Mouse (Mus musculus) brain, adult 10 weeks (tissue): ENCODE results near the gene BC003965. TPM values are rescaled to one million over a fixed set of nuclear protein-coding genes. Genes with fewer than 3 reads are reported as not detected.

Source experiments
- polyA plus RNA-seq: library from polyadenylated mRNA; stranded (reverse); fragments of 350-450 nt; fragmentation: Illumina TruSeq; extraction: RNeasy Lipid Tissue Mini Kit (QIAGEN cat#74804); gene quantifications from one replicate; pipeline ENCODE4 v1.2.3, GENCODE M21; 2015; ENCODE audit warnings: low read depth, low replicate concordance

The BC003965 gene
- 24.5 TPM for polyA plus RNA-seq

GRCm38 (mm10) chr17:25184129-25184691 lies at the start of gene BC003965:
TSS of gene BC003965 (plus strand) at chr17:25184554.

GRCm38 (mm10) chr17:25162161-25162560 lies 22.2 kb upstream of the BC003965 start, which contains the start of gene Ccdc154:
TSS of gene Ccdc154 (plus strand) at chr17:25162461.

GRCm38 (mm10) chr17:25175411-25175810 lies 8.9 kb upstream of the BC003965 start, which contains the start of gene Gm38655:
TSS of gene Gm38655 (minus strand) at chr17:25175471.

GRCm38 (mm10) chr17:25188150-25189031 lies 4.0 kb downstream of the BC003965 start, which contains the start of gene Unkl:
TSS of gene Unkl (plus strand) at chr17:25188397.

Other genes starting within 250 kb of the BC003965 start
- gene Mapk8ip3, start 247.6 kb upstream of the BC003965 start, polyA plus RNA-seq, result 214 TPM
- 7.4 TPM for gene Jpt2, start 223.9 kb upstream of the BC003965 start, polyA plus RNA-seq
- gene Cramp1l, start 168.8 kb upstream of the BC003965 start, polyA plus RNA-seq, result 11.8 TPM
- gene Ift140, start 168.5 kb upstream of the BC003965 start, polyA plus RNA-seq, result 13.7 TPM
- 13.5 TPM for gene Tmem204, start 101.0 kb upstream of the BC003965 start, polyA plus RNA-seq
- gene Telo2, start 68.6 kb upstream of the BC003965 start, polyA plus RNA-seq, result 26.7 TPM
- not detected for gene Ptx4, start 63.8 kb upstream of the BC003965 start, polyA plus RNA-seq
- gene Clcn7, start 51.2 kb upstream of the BC003965 start, polyA plus RNA-seq, result 34.5 TPM
- gene Ccdc154, start 22.1 kb upstream of the BC003965 start, polyA plus RNA-seq, result not detected
- not detected for gene Gm38655, start 9.1 kb upstream of the BC003965 start, polyA plus RNA-seq
- gene Unkl, start 3.8 kb downstream of the BC003965 start, polyA plus RNA-seq, result 35.6 TPM
- 127 TPM for gene Gnptg, start 55.6 kb downstream of the BC003965 start, polyA plus RNA-seq
- 33.2 TPM for gene Tsr3, start 55.6 kb downstream of the BC003965 start, polyA plus RNA-seq
- gene Baiap3, start 71.8 kb downstream of the BC003965 start, polyA plus RNA-seq, result 27.7 TPM
- 197 TPM for gene Ube2i, start 90.1 kb downstream of the BC003965 start, polyA plus RNA-seq
- gene Prss34, start 113.8 kb downstream of the BC003965 start, polyA plus RNA-seq, result not detected
- not detected for gene Prss28, start 124.1 kb downstream of the BC003965 start, polyA plus RNA-seq
- gene Prss29, start 134.1 kb downstream of the BC003965 start, polyA plus RNA-seq, result not detected
- gene Tpsab1, start 161.0 kb downstream of the BC003965 start, polyA plus RNA-seq, result not detected
- 0.45 TPM for gene Tpsb2, start 181.8 kb downstream of the BC003965 start, polyA plus RNA-seq
- gene Tpsg1, start 184.7 kb downstream of the BC003965 start, polyA plus RNA-seq, result not detected
- gene Cacna1h, start 249.2 kb downstream of the BC003965 start, polyA plus RNA-seq, result 24.6 TPM